In genomic region chr12:17316096-17316495, GRCm38 (mm10) we compare ENCODE assay signal across 21 mouse cellular contexts. TPM values are rescaled to one million over a fixed set of nuclear protein-coding genes. Genes with fewer than 3 reads are reported as not detected.
A peak's percentile ranks its signal among the peaks of the same experiment; 100 is the strongest.
DNase-seq lines count a peak whose midpoint lies in the region; ATAC-seq lines count a peak whose summit lies in the region.
"Had no signal": no experiment of that assay in that cellular context is flagged by ENCODE, and none has a peak within 500 bp of the region (broad histone marks: within the 10 kb centered on the region; RNA-seq: fewer than 3 reads in every experiment).

No protein-coding gene starts in this region.

- peaks cover 4% of the 10 kb centered on the region; the same call in 1 of the 2 replicates for H3K27me3 ChIP-seq in lung, embryonic 15.5 days
- H3K27me3 ChIP-seq: embryonic facial prominence, embryonic 12.5 days; forebrain, embryonic 13.5 days; hindbrain, embryonic 12.5 days had no signal

- no peak overlapping the region for H3K4me2 ChIP-seq in lung, embryonic 15.5 days
- H3K4me2 ChIP-seq: embryonic facial prominence, embryonic 12.5 days; forebrain, embryonic 13.5 days; hindbrain, embryonic 12.5 days had no signal

- H3K4me3 ChIP-seq in lung, embryonic 15.5 days: no peak overlapping the region
- H3K4me3 ChIP-seq: embryonic facial prominence, embryonic 12.5 days; forebrain, embryonic 13.5 days; hindbrain, embryonic 12.5 days had no signal

- H3K9me3 ChIP-seq in lung, embryonic 15.5 days: no peaks in the 10 kb centered on the region
- H3K9me3 ChIP-seq: embryonic facial prominence, embryonic 12.5 days; forebrain, embryonic 13.5 days; hindbrain, embryonic 12.5 days had no signal

- peak; percentile 77 for ATAC-seq in lung, embryonic 15.5 days (ENCODE audit: borderline replicate concordance, extremely low read depth, low FRiP score, low TSS enrichment)
- ATAC-seq: forebrain, embryonic 13.5 days; hindbrain, embryonic 16.5 days; Patski had no signal

- H3K4me1 ChIP-seq in lung, embryonic 15.5 days: 0 out of 2 replicates have a peak, but pooled peaks cover 6% of the 10 kb centered on the region
- H3K4me1 ChIP-seq: embryonic facial prominence, embryonic 12.5 days; hindbrain, embryonic 12.5 days had no signal

- DNase-seq in fat pad, adult 2 months (ENCODE audit: extremely low read depth, low read depth, low spot score): peak; percentile 64
- peak; percentile 46 for DNase-seq in lung, postnatal 14 days
- no peak for DNase-seq in kidney, postnatal 10 days
- DNase-seq in T-cell, adult 2 months (ENCODE audit: low spot score): no peak
- DNase-seq in adrenal gland, adult 8-10 months: no peak
- DNase-seq in cerebellum, adult 18-20 months: no peak
- DNase-seq: adrenal gland, adult 2 months; adrenal gland, postnatal 36 days; cerebellum, adult 9-10 months; cerebellum, postnatal 25 days; gastrocnemius, postnatal 36 days; heart, adult 11 months; heart, postnatal 10 days; heart, postnatal 4 days had no signal

- H3K36me3 ChIP-seq in lung, embryonic 15.5 days: no peaks in the 10 kb centered on the region
- H3K36me3 ChIP-seq: embryonic facial prominence, embryonic 12.5 days; hindbrain, embryonic 12.5 days had no signal

- no peak overlapping the region for H3K9ac ChIP-seq in lung, embryonic 15.5 days
- H3K9ac ChIP-seq: embryonic facial prominence, embryonic 12.5 days; forebrain, embryonic 13.5 days; hindbrain, embryonic 12.5 days had no signal

- WGBS in lung, embryonic 15.5 days: 66% methylated on average over 5 of the region's 5 CpGs

- peak overlapping the region; percentile 43 for H3K27ac ChIP-seq in lung, embryonic 15.5 days
- H3K27ac ChIP-seq: embryonic facial prominence, embryonic 12.5 days; forebrain, embryonic 13.5 days; hindbrain, embryonic 12.5 days had no signal

RNA-seq across cellular contexts. Expression of gene Atp6v1c2, which starts 13.1 kb away (rescaled TPM):
- polyA plus RNA-seq in lung, embryonic 15.5 days (2015; fragmentation: Nextera tagmentation; extraction: Ambion mirVana): 2.5 and 3.1 TPM in 2 replicates
- 1 to 10 TPM; 1.2 to 4.0 (median 2.2) TPM for total RNA-seq in adrenal gland, adult 8-10 months (2022)
- total RNA-seq: gastrocnemius, adult 8-10 months; gastrocnemius, postnatal 36 days; heart, postnatal 10 days; heart, postnatal 4 days had no signal
- polyA plus RNA-seq: Patski had no signal

RNA-seq across cellular contexts. Expression of gene Nol10, which starts 32.2 kb away (rescaled TPM):
- 25.1 TPM in 2 replicates for polyA plus RNA-seq in lung, embryonic 15.5 days (2015; fragmentation: Nextera tagmentation; extraction: Ambion mirVana)
- total RNA-seq in adrenal gland, adult 8-10 months (2022): 10 to 100 TPM; 15.1 to 22.2 (median 19.4) TPM

RNA-seq across cellular contexts. Expression of gene Pdia6, which starts 49.8 kb away (rescaled TPM):
- polyA plus RNA-seq in lung, embryonic 15.5 days (2015; fragmentation: Nextera tagmentation; extraction: Ambion mirVana): 718 and 737 TPM in 2 replicates
- total RNA-seq in adrenal gland, adult 8-10 months (2022): 100 to 1,000 TPM; 165 to 203 (median 180) TPM

Comparison
In these comparisons a context has a peak if more than half of its experiments do, and no peak if none do; other contexts are left out.
1. DNase-seq: peak in fat pad, adult 2 months (single experiment) and lung, postnatal 14 days (single experiment); none in kidney, postnatal 10 days (single experiment), T-cell, adult 2 months (single experiment), adrenal gland, adult 8-10 months (single experiment) and cerebellum, adult 18-20 months (0 of 2).